Mouse (Mus musculus): Measurements from ENCODE around the gene Ces1c. TPM values are rescaled to one million over a fixed set of nuclear protein-coding genes. Genes with fewer than 3 reads are reported as not detected.

Ces1c gene
- total RNA-seq (2018; cell fraction: chromatin; rRNA removed), result not detected
- not detected for total RNA-seq (2018; cell fraction: cytosol; rRNA removed)
- total RNA-seq (2018; cell fraction: nucleus; rRNA removed), result not detected
- not detected in 3 replicates for polyA plus RNA-seq (2018)

GRCm38 (mm10) chr8:93131233-93131980, at the start of gene Ces1c:
TSS of gene Ces1c (minus strand) at chr8:93131283.
- Histone ChIP-seq H3K4me3 (ENCODE audit: inconsistent target) (no peak within 1 kb of the TSS), H3K27ac (no peak within 1 kb of the TSS), H3K79me2 (ENCODE audit: inconsistent target) (no peaks in the 10 kb centered on the region), H3K36me3 (ENCODE audit: inconsistent target) (no peaks in the 10 kb centered on the region)
- 83% methylated on average over 3 of the region's 3 CpGs for WGBS (ENCODE audit: missing documents)

- no peak overlapping the region for H3K27ac ChIP-seq
- no peak overlapping the region for H3K4me3 ChIP-seq (ENCODE audit: inconsistent target)
- no peaks in the 10 kb centered on the region for H3K36me3 ChIP-seq (ENCODE audit: inconsistent target)
- 90% methylated on average over 4 of the region's 4 CpGs for WGBS (ENCODE audit: missing documents)
- no peaks in the 10 kb centered on the region for H3K79me2 ChIP-seq (ENCODE audit: inconsistent target)
Observed at GRCm38 (mm10) chr8:93180581-93181129, 49.6 kb upstream of the Ces1c start.

DNA sequence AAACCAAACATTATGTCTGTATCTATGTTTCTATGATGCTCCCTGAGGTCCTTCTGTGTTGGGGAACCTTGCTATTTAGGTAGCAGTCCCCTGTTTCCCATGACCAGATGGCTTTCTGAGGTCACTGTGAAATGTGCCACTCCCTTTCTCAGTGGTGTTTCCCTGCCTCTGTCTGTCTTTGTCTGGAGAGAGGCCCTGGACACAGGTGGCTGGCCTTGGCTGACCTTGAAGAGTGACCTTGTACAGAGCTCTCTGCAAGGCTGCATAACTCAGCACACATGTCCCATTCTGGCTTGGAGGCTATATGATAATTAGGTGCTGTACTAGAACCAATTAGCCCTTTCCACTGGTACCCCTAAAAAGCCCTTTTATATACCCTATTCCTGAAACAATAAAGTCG, 45.5 kb upstream of the Ces1c start:
- H3K36me3 ChIP-seq (ENCODE audit: inconsistent target), result no peaks in the 10 kb centered on the region
- H3K79me2 ChIP-seq (ENCODE audit: inconsistent target), result no peaks in the 10 kb centered on the region
- WGBS (ENCODE audit: missing documents), result 77% methylated on average over 1 of the region's 1 CpGs
- no peak overlapping the region for H3K4me3 ChIP-seq (ENCODE audit: inconsistent target)
- H3K27ac ChIP-seq, result no peak overlapping the region

DNA sequence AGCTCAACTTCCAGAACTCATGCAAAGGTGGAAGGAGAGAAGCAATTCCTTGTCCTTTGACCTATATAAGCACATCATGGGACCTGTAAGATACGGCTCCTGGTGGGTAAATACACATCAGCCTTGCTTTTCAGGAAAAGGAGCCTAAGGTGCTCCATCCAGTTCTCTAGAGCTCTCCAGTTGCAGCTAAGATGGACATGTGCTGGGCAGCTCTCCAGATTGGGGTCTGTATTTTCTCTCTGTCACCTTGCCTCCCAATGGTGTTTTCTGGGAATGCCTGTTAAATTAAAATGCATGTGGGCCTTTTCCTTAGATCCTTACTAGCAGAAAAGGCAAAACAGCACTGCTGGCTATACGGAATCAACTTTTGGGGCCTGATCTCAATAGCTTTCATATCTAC, 43.5 kb upstream of the Ces1c start:
- Histone ChIP-seq H3K4me3 (ENCODE audit: inconsistent target) (no peak overlapping the region), H3K79me2 (ENCODE audit: inconsistent target) (no peaks in the 10 kb centered on the region), H3K36me3 (ENCODE audit: inconsistent target) (no peaks in the 10 kb centered on the region), H3K27ac (no peak overlapping the region)
- WGBS (ENCODE audit: missing documents), result 90% methylated on average over 2 of the region's 2 CpGs

DNA sequence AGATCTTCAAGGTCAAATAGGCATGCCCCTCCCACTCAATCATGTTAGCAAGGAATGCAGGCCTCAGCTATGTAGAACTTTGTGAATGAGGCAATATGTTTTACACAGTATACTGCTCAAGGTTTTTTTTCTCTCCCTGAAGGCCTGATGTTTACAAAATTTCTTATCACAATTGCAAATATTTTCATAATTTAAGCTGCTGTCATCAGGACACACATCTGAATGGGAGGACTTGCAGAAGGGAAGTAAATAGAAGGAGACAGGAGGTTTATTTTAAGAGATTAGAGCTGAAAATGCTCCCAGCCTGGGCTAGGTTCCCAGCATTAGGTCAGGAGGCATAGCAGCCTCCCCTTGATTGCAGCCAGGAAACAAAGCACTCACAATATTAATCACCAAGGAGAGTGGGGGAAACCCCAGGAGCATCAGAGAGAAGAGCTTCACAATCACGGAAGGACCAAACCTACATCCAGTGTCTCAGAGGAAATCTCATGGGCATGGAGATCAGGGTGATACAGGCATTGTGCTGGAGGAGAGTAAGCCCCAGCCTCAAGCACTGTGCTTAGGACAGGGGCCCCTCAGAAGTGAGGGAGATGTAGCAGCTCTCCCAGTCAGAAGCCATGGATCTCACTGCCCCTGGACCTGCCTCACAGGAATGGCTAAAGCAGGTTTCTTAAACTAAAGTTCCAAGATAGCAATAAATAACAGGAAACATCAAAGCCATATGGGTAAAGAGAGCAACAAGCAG, 40.9 kb upstream of the Ces1c start:
- Histone ChIP-seq H3K36me3 (ENCODE audit: inconsistent target) (no peaks in the 10 kb centered on the region), H3K4me3 (ENCODE audit: inconsistent target) (no peak overlapping the region), H3K79me2 (ENCODE audit: inconsistent target) (no peaks in the 10 kb centered on the region), H3K27ac (no peak overlapping the region)
- WGBS (ENCODE audit: missing documents), result 72% methylated on average over 1 of the region's 1 CpGs

DNA sequence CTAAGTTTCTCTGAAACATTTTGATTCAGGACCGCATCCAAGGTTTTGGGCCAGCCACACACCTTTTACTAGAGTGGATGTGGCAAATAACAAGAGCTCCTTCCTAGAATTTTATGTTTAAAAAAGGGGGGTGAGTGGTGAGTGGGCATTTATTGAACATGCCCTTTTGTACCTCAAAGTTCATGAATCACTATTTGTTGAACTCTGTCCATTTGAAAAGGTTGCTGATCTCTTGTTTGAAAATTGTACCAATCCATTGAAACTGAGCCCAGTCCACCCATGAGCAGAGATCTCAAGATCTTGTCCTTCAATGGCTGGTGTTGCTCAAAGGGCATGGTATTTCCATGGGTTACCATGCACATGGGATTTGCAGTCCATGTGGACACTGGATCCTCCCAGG, 32.3 kb upstream of the Ces1c start:
- H3K36me3 ChIP-seq (ENCODE audit: inconsistent target), result no peaks in the 10 kb centered on the region
- no peak overlapping the region for H3K4me3 ChIP-seq (ENCODE audit: inconsistent target)
- H3K79me2 ChIP-seq (ENCODE audit: inconsistent target), result no peaks in the 10 kb centered on the region
- no peak overlapping the region for H3K27ac ChIP-seq
- 93% methylated on average over 1 of the region's 1 CpGs for WGBS (ENCODE audit: missing documents)

- no peak overlapping the region for H3K4me3 ChIP-seq (ENCODE audit: inconsistent target)
- no peak overlapping the region for H3K27ac ChIP-seq
- H3K36me3 ChIP-seq (ENCODE audit: inconsistent target), result no peaks in the 10 kb centered on the region
- H3K79me2 ChIP-seq (ENCODE audit: inconsistent target), result no peaks in the 10 kb centered on the region
- WGBS (ENCODE audit: missing documents), result 90% methylated on average over 1 of the region's 1 CpGs
Observed at GRCm38 (mm10) chr8:93151401-93151800, 20.3 kb upstream of the Ces1c start.

DNA sequence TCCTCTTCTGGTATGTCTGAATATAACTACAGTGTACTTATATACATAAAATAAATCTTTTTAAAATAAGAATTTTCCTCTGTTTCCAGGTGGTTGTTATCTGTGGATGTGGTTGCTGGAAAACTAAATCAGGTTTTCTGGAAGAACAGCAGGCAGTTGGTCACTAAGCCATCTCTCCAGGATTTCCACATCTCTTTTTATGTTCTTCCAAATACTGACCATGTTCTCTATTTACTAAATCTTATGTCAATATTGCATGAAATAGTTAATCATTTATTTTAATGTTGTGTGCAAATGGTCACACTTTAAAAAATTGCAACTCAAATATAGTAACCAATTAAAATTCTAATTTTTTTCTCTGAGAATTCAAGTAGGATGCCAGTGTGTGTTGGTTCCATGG, 16.2 kb upstream of the Ces1c start:
- Histone ChIP-seq H3K79me2 (ENCODE audit: inconsistent target) (no peaks in the 10 kb centered on the region), H3K27ac (no peak overlapping the region), H3K36me3 (ENCODE audit: inconsistent target) (no peaks in the 10 kb centered on the region), H3K4me3 (ENCODE audit: inconsistent target) (no peak overlapping the region)

DNA sequence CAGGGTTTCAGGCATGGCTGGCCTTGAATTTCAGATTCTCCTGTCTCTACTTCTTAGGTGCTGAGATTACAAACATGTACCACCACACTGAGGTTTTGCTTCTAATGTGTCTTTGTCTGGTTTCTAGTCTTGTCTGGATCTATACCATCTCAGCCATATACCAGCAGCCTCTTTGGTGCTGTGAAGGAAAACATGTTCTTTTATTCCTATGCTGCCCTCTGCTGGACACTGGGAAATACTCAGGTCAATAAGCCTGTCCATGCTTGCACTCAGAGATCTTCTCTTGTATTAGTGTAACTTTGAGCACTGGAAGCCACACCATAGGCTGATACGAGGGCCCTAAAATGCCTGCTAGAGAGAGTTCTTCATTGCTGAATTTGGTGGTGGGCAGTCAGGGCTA, 9.6 kb upstream of the Ces1c start:
- WGBS (ENCODE audit: missing documents), result 9% methylated on average over 1 of the region's 1 CpGs
- H3K36me3 ChIP-seq (ENCODE audit: inconsistent target), result no peaks in the 10 kb centered on the region
- H3K4me3 ChIP-seq (ENCODE audit: inconsistent target), result no peak overlapping the region
- no peaks in the 10 kb centered on the region for H3K79me2 ChIP-seq (ENCODE audit: inconsistent target)
- no peak overlapping the region for H3K27ac ChIP-seq

DNA sequence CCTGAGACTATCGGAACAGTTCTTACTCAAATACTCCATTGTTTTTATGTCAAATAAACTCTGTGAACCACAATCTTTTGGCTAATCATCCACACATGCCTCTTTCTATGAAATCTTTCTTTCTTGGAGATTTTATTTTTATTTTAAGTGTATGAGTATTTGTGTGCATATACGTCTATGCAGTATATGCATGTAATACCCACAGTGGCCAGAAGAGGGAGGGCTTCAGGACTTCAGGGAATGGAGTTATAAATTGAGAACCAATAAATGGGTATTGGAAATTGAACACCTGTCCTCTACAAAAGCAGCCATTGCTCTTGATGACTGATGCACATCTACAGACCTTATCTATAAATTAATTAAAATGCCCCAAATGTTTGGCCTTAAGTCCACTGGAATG, 1.1 kb upstream of the Ces1c start:
- WGBS (ENCODE audit: missing documents), result 97% methylated on average over 2 of the region's 2 CpGs
- H3K4me3 ChIP-seq (ENCODE audit: inconsistent target), result no peak overlapping the region
- H3K79me2 ChIP-seq (ENCODE audit: inconsistent target), result no peaks in the 10 kb centered on the region
- no peaks in the 10 kb centered on the region for H3K36me3 ChIP-seq (ENCODE audit: inconsistent target)
- H3K27ac ChIP-seq, result no peak overlapping the region

GRCm38 (mm10) chr8:93126476-93126875, 4.6 kb downstream of the Ces1c start:
- Histone ChIP-seq H3K79me2 (ENCODE audit: inconsistent target) (no peaks in the 10 kb centered on the region), H3K36me3 (ENCODE audit: inconsistent target) (no peaks in the 10 kb centered on the region), H3K27ac (no peak overlapping the region), H3K4me3 (ENCODE audit: inconsistent target) (no peak overlapping the region)
- WGBS (ENCODE audit: missing documents), result 78% methylated on average over 2 of the region's 2 CpGs

GRCm38 (mm10) chr8:93122005-93122404, 9.1 kb downstream of the Ces1c start:
- Histone ChIP-seq H3K27ac (no peak overlapping the region), H3K36me3 (ENCODE audit: inconsistent target) (no peaks in the 10 kb centered on the region), H3K4me3 (ENCODE audit: inconsistent target) (no peak overlapping the region), H3K79me2 (ENCODE audit: inconsistent target) (no peaks in the 10 kb centered on the region)
- WGBS (ENCODE audit: missing documents), result 100% methylated on average over 1 of the region's 1 CpGs

DNA sequence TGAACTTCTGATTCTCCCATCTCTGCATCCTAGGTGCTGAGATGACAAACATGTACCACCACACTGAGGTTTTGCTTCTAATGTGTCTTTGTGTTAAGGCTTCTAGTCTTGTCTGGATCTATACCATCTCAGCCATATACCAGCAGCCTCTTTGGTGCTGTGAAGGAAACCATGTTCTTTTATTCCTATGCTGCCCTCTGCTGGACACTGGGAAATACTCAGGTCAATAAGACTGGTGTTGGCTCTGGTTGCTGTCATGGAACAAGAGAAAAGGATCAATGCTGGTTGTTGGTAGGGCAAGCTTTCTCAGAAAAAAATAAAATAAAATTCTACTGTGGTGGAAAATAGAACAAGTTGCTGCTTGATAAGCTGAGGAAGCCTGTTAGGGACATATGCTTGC, 35.7 kb downstream of the Ces1c start:
- Histone ChIP-seq H3K36me3 (ENCODE audit: inconsistent target) (no peaks in the 10 kb centered on the region), H3K27ac (no peak overlapping the region), H3K4me3 (ENCODE audit: inconsistent target) (no peak overlapping the region), H3K79me2 (ENCODE audit: inconsistent target) (no peaks in the 10 kb centered on the region)

DNA sequence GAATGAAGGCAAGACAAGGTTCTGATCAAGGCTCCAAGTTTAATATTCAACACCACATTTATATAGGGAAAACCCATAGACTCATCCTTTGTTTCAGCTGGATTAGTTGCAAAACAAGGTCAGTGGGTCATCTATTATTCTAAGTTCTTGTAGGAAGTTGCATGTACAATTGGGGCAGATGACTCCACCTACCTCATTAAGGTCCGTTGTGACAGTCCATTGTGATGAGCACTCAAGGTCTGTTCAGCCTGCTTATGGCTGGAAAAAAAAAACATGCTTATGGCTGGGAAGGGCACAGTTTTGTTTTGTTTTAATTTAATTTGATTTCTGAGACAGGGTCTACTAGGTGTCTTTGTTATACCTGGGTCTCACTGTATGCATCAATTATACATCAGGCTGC, 39.8 kb downstream of the Ces1c start:
- no peak overlapping the region for H3K27ac ChIP-seq
- H3K36me3 ChIP-seq (ENCODE audit: inconsistent target), result no peaks in the 10 kb centered on the region
- H3K4me3 ChIP-seq (ENCODE audit: inconsistent target), result no peak overlapping the region
- H3K79me2 ChIP-seq (ENCODE audit: inconsistent target), result no peaks in the 10 kb centered on the region
- 79% methylated on average over 1 of the region's 1 CpGs for WGBS (ENCODE audit: missing documents)

- WGBS (ENCODE audit: missing documents), result 11% methylated on average over 2 of the region's 2 CpGs
- Histone ChIP-seq H3K27ac (no peak overlapping the region), H3K79me2 (ENCODE audit: inconsistent target) (no peaks in the 10 kb centered on the region)
Observed at GRCm38 (mm10) chr8:93088686-93089122, 42.4 kb downstream of the Ces1c start.

More at GRCm38 (mm10) chr8:93088686-93089122, 42.4 kb downstream of the Ces1c start:
- Histone ChIP-seq H3K36me3 (ENCODE audit: inconsistent target) (no peaks in the 10 kb centered on the region), H3K4me3 (ENCODE audit: inconsistent target) (no peak overlapping the region)
